Mouse (Mus musculus) midbrain, postnatal 0 days (tissue): ENCODE measurements around the gene Aebp2. TPM values are rescaled to one million over a fixed set of nuclear protein-coding genes. Genes with fewer than 3 reads are reported as not detected.
"Not testable (repeated sequence)": the region's sequence is repeated elsewhere in the genome, so short reads cannot be mapped to it uniquely, and the experiment has no call there.

Experiments used
- ATAC-seq: fragments of 200-750 bp; cut with Nextera tagmentation; 2 replicates; pipeline ENCODE4 v1.8.0; 2017; ENCODE audit warnings: moderate number of reproducible peaks, mild to moderate bottlenecking, moderate TSS enrichment, moderate library complexity; ENCODE audit not compliant: low FRiP score
- DNase-seq: peaks from one replicate; pipeline ENCODE4 v3.0.0-alpha.2; 2015; ENCODE audit warnings: low spot score
- H3K27ac ChIP-seq: fragments of 300-500 bp; sonication (generic); 2 replicates; pipeline ENCODE4 v1.5.1; 2014; ENCODE audit warnings: low read depth, mild to moderate bottlenecking, low read length, mixed read lengths
- H3K27me3 ChIP-seq: fragments of 300-500 bp; sonication (generic); 2 replicates; pipeline ENCODE4 v1.6.1; 2014; ENCODE audit warnings: low read length, control low read depth, mixed read lengths; ENCODE audit not compliant: insufficient read depth
- H3K36me3 ChIP-seq: fragments of 300-500 bp; sonication (generic); 2 replicates; pipeline ENCODE4 v1.6.1; 2014; ENCODE audit warnings: low read length, control low read depth, mixed read lengths; ENCODE audit not compliant: insufficient read depth
- H3K4me1 ChIP-seq: fragments of 300-500 bp; sonication (generic); 2 replicates; pipeline ENCODE4 v1.6.1; 2014; ENCODE audit warnings: mild to moderate bottlenecking, control low read depth, antibody characterized with exemption, low read length, mixed read lengths; ENCODE audit not compliant: insufficient read depth
- H3K4me2 ChIP-seq: fragments of 300-500 bp; sonication (generic); 2 replicates; pipeline ENCODE4 v1.6.1; 2014; ENCODE audit warnings: low read depth, mild to moderate bottlenecking, low read length, mixed read lengths; ENCODE audit not compliant: poor library complexity, severe bottlenecking
- H3K4me3 ChIP-seq: fragments of 300-500 bp; sonication (generic); 2 replicates; pipeline ENCODE4 v1.5.1; 2014; ENCODE audit warnings: low read depth, mild to moderate bottlenecking, low read length, moderate library complexity
- H3K9ac ChIP-seq: fragments of 300-500 bp; sonication (generic); replicated peaks from 2 replicates; pipeline ENCODE4 v1.6.1; 2014; ENCODE audit warnings: mild to moderate bottlenecking, low read length, moderate library complexity, mixed read lengths; ENCODE audit not compliant: poor library complexity, severe bottlenecking
- H3K9me3 ChIP-seq: fragments of 300-500 bp; sonication (generic); 2 replicates; pipeline ENCODE4 v1.6.1; 2016; ENCODE audit warnings: low read length, control low read depth
- CTCF ChIP-seq: IDR thresholded peaks from 2 replicates; pipeline ENCODE4 v1.5.1; 2016; ENCODE audit warnings: antibody characterized with exemption, mild to moderate bottlenecking
- WGBS: fragments of 180-500 bp; shearing (Covaris S2); extraction: QIAGEN DNeasy Blood & Tissue Kit; methylation state at CpG from one replicate; pipeline ENCODE4 v1.1.7; 2014; 5-methylcytosine and 5-hydroxymethylcytosine counted together
- polyA plus RNA-seq: library from polyadenylated mRNA; unstranded; fragments of >200 nt; fragmentation: Nextera tagmentation; extraction: Ambion mirVana; gene quantifications from 2 replicates; pipeline ENCODE4 v1.2.1, GENCODE M21; 2015
- total RNA-seq: library from RNA; depleted of rRNA; stranded (reverse); fragments of >200 nt; gene quantifications from 2 replicates; pipeline ENCODE4 v1.2.3, GENCODE M21; 2014

Aebp2 gene
- total and polyA plus RNA-seq, 2 experiments from 2014 or later, result 5.3 to 31.5 TPM

DNA sequence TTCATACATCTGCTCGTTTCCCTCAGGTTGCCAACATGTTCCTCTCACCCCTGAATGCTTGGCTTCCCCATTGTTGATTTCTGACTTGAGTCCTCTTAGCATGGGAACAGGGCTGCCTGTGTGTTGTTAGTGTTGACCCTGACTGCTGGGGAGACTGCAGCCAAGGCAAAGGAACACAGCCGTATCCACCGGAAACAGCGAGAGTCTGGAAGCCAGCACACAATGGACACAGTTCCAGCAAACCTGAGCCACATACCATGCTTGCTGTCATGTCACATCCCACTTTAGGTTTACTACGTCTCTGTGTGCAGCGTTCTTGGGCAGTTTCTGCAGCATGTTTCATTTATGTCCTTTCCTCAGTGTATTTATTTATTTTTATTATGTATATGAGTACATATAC, 39.8 kb downstream of the Aebp2 start:
- no peaks in the 10 kb centered on the region for H3K36me3 ChIP-seq
- no peak for DNase-seq
- no peak for TF ChIP-seq CTCF
- no peak overlapping the region for H3K4me3 ChIP-seq
- H3K4me1 ChIP-seq, result peaks cover 3% of the 10 kb centered on the region; the same call in 1 of the 2 replicates
- no peaks in the 10 kb centered on the region for H3K9me3 ChIP-seq
- peak overlapping the region; percentile 6; the same call in 1 of the 2 replicates for H3K27ac ChIP-seq
- no peak overlapping the region for H3K9ac ChIP-seq
- 70% methylated on average over 6 of the region's 6 CpGs for WGBS
- H3K27me3 ChIP-seq, result no peaks in the 10 kb centered on the region
- no peak for ATAC-seq
- H3K4me2 ChIP-seq, result no peak overlapping the region

DNA sequence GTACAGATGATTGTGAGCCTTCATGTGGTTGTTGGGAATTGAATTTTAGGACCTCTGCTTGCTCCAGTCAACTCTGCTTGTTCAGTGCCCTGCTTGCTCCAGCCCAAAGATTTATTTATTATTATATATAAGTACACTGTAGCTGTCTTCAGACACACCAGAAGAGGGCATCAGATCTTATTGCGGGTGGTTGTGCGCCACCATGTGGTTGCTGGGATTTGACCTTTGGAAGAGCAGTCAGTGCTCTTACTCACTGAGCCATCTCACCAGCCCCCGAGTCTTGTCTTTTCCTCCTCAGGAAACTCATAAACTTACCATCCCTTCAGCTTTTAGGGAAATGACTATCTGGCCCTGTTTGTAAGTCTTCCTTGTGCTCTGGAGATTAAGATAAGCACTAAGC, 40.2 kb downstream of the Aebp2 start:
- 52% methylated on average over 3 of the region's 3 CpGs for WGBS
- H3K9me3 ChIP-seq, result not testable (repeated sequence)

DNA sequence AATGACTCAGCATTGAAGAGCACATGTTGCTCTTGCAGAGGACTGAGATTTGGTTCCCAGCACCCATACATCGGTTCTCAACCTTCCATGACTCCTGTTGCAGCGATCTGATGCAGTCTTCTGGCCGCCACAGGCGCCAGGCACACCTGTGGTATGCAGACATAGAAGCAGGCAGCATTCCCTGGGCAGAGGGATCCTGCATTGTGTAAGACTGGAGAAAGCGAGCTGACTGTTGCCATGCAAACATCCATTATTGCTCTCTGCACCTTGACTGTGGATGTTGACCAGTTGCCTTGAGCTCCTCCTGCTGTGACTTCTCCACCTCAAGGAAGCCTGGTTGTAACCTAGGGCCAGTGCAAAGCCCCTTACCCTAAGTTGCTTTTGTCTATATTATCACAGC, 42.1 kb downstream of the Aebp2 start:
- no peak overlapping the region for H3K27ac ChIP-seq
- ATAC-seq, result no peak
- no peaks in the 10 kb centered on the region for H3K27me3 ChIP-seq
- TF ChIP-seq CTCF, result no peak
- no peaks in the 10 kb centered on the region for H3K36me3 ChIP-seq
- H3K9ac ChIP-seq, result no peak overlapping the region
- no peak overlapping the region for H3K4me2 ChIP-seq
- no peak for DNase-seq
- H3K9me3 ChIP-seq, result no peaks in the 10 kb centered on the region
- no peak overlapping the region for H3K4me3 ChIP-seq
- 86% methylated on average over 5 of the region's 5 CpGs for WGBS
- H3K4me1 ChIP-seq, result peaks cover 3% of the 10 kb centered on the region; the same call in 1 of the 2 replicates

More for the DNA sequence above, 40.2 kb downstream of the Aebp2 start:
- DNase-seq, H3K4me3 ChIP-seq, H3K4me2 ChIP-seq, H3K27ac ChIP-seq, H3K9ac ChIP-seq, H3K27me3 ChIP-seq, H3K36me3 ChIP-seq, ATAC-seq, H3K4me1 ChIP-seq: not testable (repeated sequence)
- TF ChIP-seq CTCF, result peak; percentile 60

DNA sequence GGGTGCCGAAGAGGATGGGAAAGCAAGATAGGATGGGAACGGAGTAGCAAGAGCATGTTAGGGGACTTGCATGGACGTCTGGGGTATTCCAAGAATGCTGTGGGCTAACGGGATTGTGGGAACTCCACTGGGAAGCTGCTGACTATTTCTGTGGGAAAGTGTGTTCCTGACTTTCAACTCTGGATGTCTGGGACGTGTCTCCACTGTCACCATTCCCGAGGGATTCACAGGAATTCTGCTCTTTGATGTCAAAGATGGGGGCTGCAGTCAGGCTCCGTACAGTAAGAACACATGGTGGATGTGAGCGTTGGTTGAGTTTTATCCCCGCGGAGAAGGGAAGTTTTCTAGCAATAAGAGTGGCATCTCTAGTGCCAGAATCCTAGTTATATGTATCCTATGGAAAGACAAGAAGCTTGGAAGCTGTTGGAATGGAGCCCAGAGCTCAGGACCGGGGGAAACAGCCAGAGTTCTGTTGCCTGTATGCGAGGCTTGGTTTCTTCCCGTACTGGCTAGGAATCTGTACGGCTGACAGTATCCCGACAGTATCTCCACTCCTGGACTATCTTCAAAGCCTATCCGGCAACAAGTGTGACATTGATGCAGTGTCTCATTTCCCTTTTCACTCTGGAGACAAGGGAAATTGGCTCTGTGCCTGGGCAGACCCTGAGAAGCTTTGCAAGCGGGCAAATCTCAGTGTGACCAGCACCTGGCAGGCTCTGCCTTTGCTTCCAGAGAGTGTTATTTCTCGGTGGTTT, 44.2 kb downstream of the Aebp2 start:
- H3K4me2 ChIP-seq, result peak overlapping the region; percentile 23
- no peak overlapping the region for H3K27ac ChIP-seq
- H3K9me3 ChIP-seq, result no peaks in the 10 kb centered on the region
- WGBS, result 38% methylated on average over 18 of the region's 18 CpGs
- ATAC-seq, result peak; percentile 62; the same call in 1 of the 2 replicates
- no peak for TF ChIP-seq CTCF
- no peak overlapping the region for H3K9ac ChIP-seq
- H3K36me3 ChIP-seq, result no peaks in the 10 kb centered on the region
- H3K27me3 ChIP-seq, result no peaks in the 10 kb centered on the region
- peak; percentile 91 for DNase-seq
- no peak overlapping the region for H3K4me3 ChIP-seq
- H3K4me1 ChIP-seq, result peaks cover 3% of the 10 kb centered on the region; the same call in 1 of the 2 replicates

DNA sequence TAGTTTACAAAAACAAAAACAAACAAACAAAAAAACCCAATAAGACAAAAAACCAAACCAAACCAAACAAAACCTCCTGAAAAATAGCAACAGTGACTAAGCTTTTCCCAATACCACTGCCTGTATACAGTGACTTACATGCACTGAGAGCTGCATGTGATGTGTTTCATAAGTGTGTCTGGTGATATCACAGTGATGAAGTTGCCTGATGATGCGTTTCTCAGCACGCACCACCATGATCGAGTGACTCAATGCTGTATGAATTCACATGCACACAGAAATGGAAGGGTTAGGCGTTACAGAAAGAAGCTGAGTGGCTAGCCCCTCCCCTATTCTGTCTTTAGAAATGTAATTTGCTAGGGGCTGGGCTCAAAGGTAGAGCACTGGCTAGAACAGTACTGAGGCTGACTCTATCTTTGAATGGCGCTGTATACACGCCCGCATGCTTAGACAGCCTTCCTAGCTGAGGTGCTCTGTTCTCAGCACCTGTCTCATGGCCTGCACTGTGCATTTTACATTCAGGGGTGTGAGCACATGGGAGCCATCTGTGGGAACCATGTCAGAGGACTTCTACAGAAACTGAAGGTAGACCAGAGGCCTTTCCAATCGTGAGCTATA, 44.9 kb downstream of the Aebp2 start:
- WGBS, result 78% methylated on average over 8 of the region's 8 CpGs
- Histone ChIP-seq H3K4me3 (no peak overlapping the region), H3K4me1 (peaks cover 3% of the 10 kb centered on the region; the same call in 1 of the 2 replicates), H3K9me3 (no peaks in the 10 kb centered on the region), H3K9ac (no peak overlapping the region), H3K27me3 (no peaks in the 10 kb centered on the region), H3K4me2 (no peak overlapping the region), H3K36me3 (no peaks in the 10 kb centered on the region), H3K27ac (no peak overlapping the region)
- no peak for ATAC-seq
- TF ChIP-seq CTCF, result no peak
- DNase-seq, result no peak

DNA sequence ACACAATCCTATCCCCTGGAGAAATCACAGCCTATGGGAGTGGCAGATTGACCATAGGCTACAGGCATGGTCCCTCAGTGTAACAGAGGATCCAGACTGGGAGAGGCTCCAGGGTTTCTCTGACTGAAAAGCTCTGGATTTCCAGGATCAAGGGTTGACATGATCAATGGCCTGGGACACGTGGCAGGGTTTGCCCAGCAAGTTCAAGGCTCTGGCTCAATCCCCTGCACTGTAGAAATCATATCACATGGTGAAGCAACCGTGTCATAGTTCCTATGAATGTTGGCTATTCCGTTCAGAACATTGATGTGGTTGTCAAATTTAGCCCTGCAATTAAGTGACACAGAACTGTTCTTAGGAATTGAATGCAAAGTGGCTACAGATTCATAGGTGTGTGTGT, 52.0 kb downstream of the Aebp2 start:
- WGBS, result 67% methylated on average over 3 of the region's 3 CpGs
- H3K4me1 ChIP-seq, result peaks cover 12% of the 10 kb centered on the region; the same call in 1 of the 2 replicates
- ATAC-seq (no peak), DNase-seq (no peak)
- H3K27ac ChIP-seq, result no peak overlapping the region
- H3K9me3 ChIP-seq, result no peaks in the 10 kb centered on the region
- H3K9ac ChIP-seq, result no peak overlapping the region
- H3K4me3 ChIP-seq, result no peak overlapping the region
- H3K36me3 ChIP-seq, result no peaks in the 10 kb centered on the region
- no peak overlapping the region for H3K4me2 ChIP-seq
- no peaks in the 10 kb centered on the region for H3K27me3 ChIP-seq
- TF ChIP-seq CTCF, result no peak
